Mouse (Mus musculus) CH12.LX (cell line): Measurements from ENCODE around the gene Xndc1. TPM values are rescaled to one million over a fixed set of nuclear protein-coding genes. Genes with fewer than 3 reads are reported as not detected.
A peak's percentile ranks its signal among the peaks of the same experiment; 100 is the strongest.

Experiments
- DNase-seq: peaks from one replicate; pipeline ENCODE4 v3.0.0-alpha.2; 2013; ENCODE audit errors: extremely low read depth
- H3K27ac ChIP-seq: 2 replicates; pipeline ENCODE4 v1.5.1; 2012; ENCODE audit warnings: low read depth, mild to moderate bottlenecking, control low read depth, moderate library complexity; ENCODE audit not compliant: insufficient read depth
- H3K27me3 ChIP-seq: replicated peaks from 2 replicates; pipeline ENCODE3; 2012; ENCODE audit warnings: inconsistent platforms
- H3K36me3 ChIP-seq, 2 experiments: replicated peaks in 1 of 2; 2 replicates each; pipeline versions ENCODE3 to v1.6.1; 2012; ENCODE audit warnings: inconsistent platforms in 1 of 2, low read length in 1 of 2, mild to moderate bottlenecking in 1 of 2, mixed read lengths in 1 of 2, moderate library complexity in 1 of 2; ENCODE audit not compliant: control insufficient read depth in 1 of 2, insufficient read depth in 1 of 2
- H3K4me1 ChIP-seq, 2 experiments: 2 replicates each; pipeline ENCODE4 v1.6.1; 2012; ENCODE audit warnings: inconsistent platforms in 1 of 2, moderate library complexity in 1 of 2; ENCODE audit not compliant: insufficient read depth in 2 of 2, control insufficient read depth in 1 of 2
- H3K4me2 ChIP-seq: 2 replicates; pipeline ENCODE4 v1.6.1; 2012; ENCODE audit warnings: low read depth, mild to moderate bottlenecking, control low read depth; ENCODE audit not compliant: poor library complexity, insufficient read depth, severe bottlenecking
- H3K4me3 ChIP-seq, 3 experiments: fragments of 150-350 bp in 1 of 3; sonication (generic) in 1 of 3; replicated peaks in 1 of 3; 2 replicates each; pipeline versions ENCODE3 to v1.5.1; 2011 to 2012; ENCODE audit warnings: low read depth in 2 of 3, low read length in 2 of 3, mild to moderate bottlenecking in 2 of 3, moderate library complexity in 2 of 3, control low read depth in 1 of 3, improper control_type of control experiment in 1 of 3, inconsistent platforms in 1 of 3, mixed read lengths in 1 of 3; ENCODE audit not compliant: poor library complexity in 1 of 3
- H3K79me2 ChIP-seq: replicated peaks from 2 replicates; pipeline ENCODE4 v1.6.1; 2012; ENCODE audit warnings: mild to moderate bottlenecking, moderate library complexity; ENCODE audit not compliant: control insufficient read depth, poor library complexity, insufficient read depth, severe bottlenecking; ENCODE audit errors: extremely low read depth
- H3K9ac ChIP-seq: 2 replicates; pipeline ENCODE4 v1.6.1; 2012; ENCODE audit warnings: low read depth, mild to moderate bottlenecking, control low read depth, moderate library complexity; ENCODE audit not compliant: insufficient read depth
- H3K9me3 ChIP-seq: replicated peaks from 2 replicates; pipeline ENCODE3; 2012; ENCODE audit warnings: low read length, inconsistent platforms, mixed read lengths
- BHLHE40 ChIP-seq: IDR thresholded peaks from 2 replicates; pipeline ENCODE4 v1.6.1; 2011; ENCODE audit warnings: mild to moderate bottlenecking, low read depth, low read length, improper control_type of control experiment
- CHD1 ChIP-seq: IDR thresholded peaks from 2 replicates; pipeline ENCODE4 v1.6.1; 2012; ENCODE audit warnings: low read depth, low read length, improper control_type of control experiment, inconsistent platforms
- CHD2 ChIP-seq: IDR thresholded peaks from 2 replicates; pipeline ENCODE4 v1.6.1; 2011; ENCODE audit warnings: low read length, improper control_type of control experiment
- CTCF ChIP-seq, 2 experiments: IDR thresholded peaks in 1 of 2; conservative IDR thresholded peaks in 1 of 2; 2 replicates each; pipeline ENCODE4 v1.5.1; 2011 to 2012; ENCODE audit warnings: low read depth in 2 of 2, low read length in 2 of 2, improper control_type of control experiment in 1 of 2, inconsistent platforms in 1 of 2, mild to moderate bottlenecking in 1 of 2, moderate library complexity in 1 of 2
- E2F4 ChIP-seq: IDR thresholded peaks from 2 replicates; pipeline ENCODE4 v1.6.1; 2011; ENCODE audit warnings: low read depth, low read length, improper control_type of control experiment; ENCODE audit not compliant: insufficient replicate concordance
- ELF1 ChIP-seq: IDR thresholded peaks from 2 replicates; pipeline ENCODE4 v1.6.1; 2014; ENCODE audit warnings: low read depth, mild to moderate bottlenecking, inconsistent platforms, low read length, improper control_type of control experiment
- EP300 ChIP-seq: IDR thresholded peaks from 2 replicates; pipeline ENCODE4 v1.6.1; 2011; ENCODE audit warnings: low read length, improper control_type of control experiment
- ETS1 ChIP-seq: conservative IDR thresholded peaks from 2 replicates; pipeline ENCODE4 v1.6.1; 2012; ENCODE audit warnings: low read depth, mild to moderate bottlenecking, inconsistent platforms, low read length, improper control_type of control experiment, moderate library complexity
- GABPA ChIP-seq: IDR thresholded peaks from 2 replicates; pipeline ENCODE4 v1.6.1; 2012; ENCODE audit warnings: low read depth, low read length, improper control_type of control experiment, inconsistent platforms; ENCODE audit not compliant: insufficient replicate concordance
- HCFC1 ChIP-seq: IDR thresholded peaks from 2 replicates; pipeline ENCODE4 v1.6.1; 2012; ENCODE audit warnings: low read depth, mild to moderate bottlenecking, inconsistent platforms, low read length, improper control_type of control experiment
- IRF4 ChIP-seq: IDR thresholded peaks from 2 replicates; pipeline ENCODE4 v1.6.1; 2014; ENCODE audit warnings: low read depth, mild to moderate bottlenecking, inconsistent platforms, low read length, improper control_type of control experiment
- JUN ChIP-seq: IDR thresholded peaks from 2 replicates; pipeline ENCODE4 v1.6.1; 2011; ENCODE audit warnings: low read depth, mild to moderate bottlenecking, low read length, improper control_type of control experiment, moderate library complexity; ENCODE audit not compliant: insufficient read depth
- JUND ChIP-seq: conservative IDR thresholded peaks from 2 replicates; pipeline ENCODE4 v1.6.1; 2011; ENCODE audit warnings: low read depth, low read length, improper control_type of control experiment
- KAT2A ChIP-seq: IDR thresholded peaks from 2 replicates; pipeline ENCODE4 v1.6.1; 2012; ENCODE audit warnings: low read length, improper control_type of control experiment, inconsistent platforms; ENCODE audit not compliant: insufficient replicate concordance
- MAFK ChIP-seq: IDR thresholded peaks from 2 replicates; pipeline ENCODE4 v1.6.1; 2011; ENCODE audit warnings: low read length, improper control_type of control experiment; ENCODE audit not compliant: insufficient replicate concordance
- MAX ChIP-seq: IDR thresholded peaks from 2 replicates; pipeline ENCODE4 v1.6.1; 2011; ENCODE audit warnings: low read length, improper control_type of control experiment
- MAZ ChIP-seq: IDR thresholded peaks from 2 replicates; pipeline ENCODE4 v1.6.1; 2012; ENCODE audit warnings: low read depth, mild to moderate bottlenecking, inconsistent platforms, low read length, improper control_type of control experiment, moderate library complexity
- MEF2A ChIP-seq: IDR thresholded peaks from 2 replicates; pipeline ENCODE4 v1.6.1; 2014; ENCODE audit warnings: low read depth, mild to moderate bottlenecking, inconsistent platforms, low read length, improper control_type of control experiment, borderline replicate concordance
- MXI1 ChIP-seq: IDR thresholded peaks from 2 replicates; pipeline ENCODE4 v1.6.1; 2011; ENCODE audit warnings: mild to moderate bottlenecking, low read depth, low read length, improper control_type of control experiment
- MYC ChIP-seq: IDR thresholded peaks from 2 replicates; pipeline ENCODE4 v1.6.1; 2011; ENCODE audit warnings: low read depth, mild to moderate bottlenecking, improper control_type of control experiment, low read length
- NELFE ChIP-seq: IDR thresholded peaks from 2 replicates; pipeline ENCODE4 v1.6.1; 2011; ENCODE audit warnings: low read depth, low read length, improper control_type of control experiment
- NRF1 ChIP-seq: IDR thresholded peaks from 2 replicates; pipeline ENCODE4 v1.6.1; 2014; ENCODE audit warnings: low read depth, mild to moderate bottlenecking, inconsistent platforms, low read length, improper control_type of control experiment, moderate library complexity
- PAX5 ChIP-seq: IDR thresholded peaks from 2 replicates; pipeline ENCODE4 v1.6.1; 2012; ENCODE audit warnings: low read length, inconsistent platforms, mixed read lengths
- POLR2A ChIP-seq: IDR thresholded peaks from 2 replicates; pipeline ENCODE4 v1.6.1; 2011; ENCODE audit warnings: low read depth, mild to moderate bottlenecking, improper control_type of control experiment, low read length
- POLR2AphosphoS2 ChIP-seq: IDR thresholded peaks from 2 replicates; pipeline ENCODE4 v1.6.1; 2011; ENCODE audit warnings: low read depth, low read length, improper control_type of control experiment
- RCOR1 ChIP-seq: conservative IDR thresholded peaks from 2 replicates; pipeline ENCODE4 v1.6.1; 2012; ENCODE audit warnings: low read depth, mild to moderate bottlenecking, inconsistent platforms, low read length, improper control_type of control experiment
- SIN3A ChIP-seq: IDR thresholded peaks from 2 replicates; pipeline ENCODE4 v1.6.1; 2012; ENCODE audit warnings: low read length, improper control_type of control experiment, inconsistent platforms
- SMC3 ChIP-seq: IDR thresholded peaks from 2 replicates; pipeline ENCODE4 v1.6.1; 2011; ENCODE audit warnings: low read depth, low read length, improper control_type of control experiment
- TBP ChIP-seq: conservative IDR thresholded peaks from 2 replicates; pipeline ENCODE4 v1.6.1; 2011; ENCODE audit warnings: low read depth, low read length, improper control_type of control experiment
- TCF12 ChIP-seq: IDR thresholded peaks from 2 replicates; pipeline ENCODE4 v1.6.1; 2014; ENCODE audit warnings: low read depth, mild to moderate bottlenecking, inconsistent platforms, low read length, improper control_type of control experiment
- UBTF ChIP-seq: IDR thresholded peaks from 2 replicates; pipeline ENCODE4 v1.6.1; 2012; ENCODE audit warnings: low read depth, mild to moderate bottlenecking, inconsistent platforms, low read length, improper control_type of control experiment, moderate library complexity
- USF1 ChIP-seq: IDR thresholded peaks from 2 replicates; pipeline ENCODE4 v1.6.1; 2014; ENCODE audit warnings: low read depth, mild to moderate bottlenecking, inconsistent platforms, low read length, improper control_type of control experiment
- USF2 ChIP-seq: conservative IDR thresholded peaks from 2 replicates; pipeline ENCODE4 v1.6.1; 2011; ENCODE audit warnings: low read depth, low read length, improper control_type of control experiment
- ZC3H11A ChIP-seq: IDR thresholded peaks from 2 replicates; pipeline ENCODE4 v1.6.1; 2012; ENCODE audit warnings: low read depth, mild to moderate bottlenecking, inconsistent platforms, low read length, improper control_type of control experiment
- ZKSCAN1 ChIP-seq: IDR thresholded peaks from 2 replicates; pipeline ENCODE4 v1.6.1; 2012; ENCODE audit warnings: low read depth, inconsistent platforms, low read length, improper control_type of control experiment, borderline replicate concordance
- ZMIZ1 ChIP-seq: IDR thresholded peaks from 2 replicates; pipeline ENCODE4 v1.6.1; 2012; ENCODE audit warnings: low read depth, mild to moderate bottlenecking, inconsistent platforms, low read length, improper control_type of control experiment
- ZNF384 ChIP-seq: IDR thresholded peaks from 2 replicates; pipeline ENCODE4 v1.6.1; 2012; ENCODE audit warnings: low read depth, low read length, improper control_type of control experiment, inconsistent platforms
- dilution Hi-C: fragments of 300-500 bp; cut with MboI; formaldehyde crosslinking; loops from 2 replicates; pipeline ENCODE4 v1.14.3; 2020; ENCODE audit warnings: low sequenced_read_pairs; ENCODE audit not compliant: extremely low pct_unique_long_range_greater_than_20kb, extremely low pct_ligation_motif_present
- in situ Hi-C: fragments of 300-500 bp; cut with MboI; formaldehyde crosslinking; loops from 3 replicates; pipeline ENCODE4 v1.14.3; 2019; ENCODE audit warnings: low sequenced_read_pairs, low pct_ligation_motif_present, low pct_unique_long_range_greater_than_20kb, mixed read lengths
- polyA plus RNA-seq: library from polyadenylated mRNA; unstranded; fragments of >175 nt; gene quantifications from 2 replicates; pipeline ENCODE4 v1.2.1, GENCODE M21; 2012; ENCODE audit warnings: low read depth; ENCODE audit not compliant: insufficient read length
- total RNA-seq, 2 experiments: library from RNA; depleted of rRNA; stranded (reverse); fragments of 300-350 nt in 1 of 2; fragments of >200 nt in 1 of 2; gene quantifications; 2 replicates each; pipeline ENCODE4 v1.2.3; 2012 to 2014

The Xndc1 gene
- total RNA-seq (2012; rRNA removed) (19.8 and 20.2 TPM in 2 replicates), total RNA-seq (2014; rRNA removed) (15.4 and 19.9 TPM in 2 replicates), polyA plus RNA-seq (23.4 and 26.7 TPM in 2 replicates)

- Histone ChIP-seq H3K4me3 (peak within 1 kb of the TSS; percentile 72 to 93 (median 81)), H3K79me2 (peaks cover 49% of the 10 kb centered on the region), H3K9ac (peak within 1 kb of the TSS; percentile 80), H3K4me1 (peaks cover 9 to 46% of the 10 kb centered on the region in 2 experiments), H3K4me2 (peak within 1 kb of the TSS; percentile 97), H3K9me3 (no peaks in the 10 kb centered on the region), H3K27me3 (no peaks in the 10 kb centered on the region), H3K27ac (peak within 1 kb of the TSS; percentile 40; the same call in 1 of the 2 replicates), H3K36me3 (peaks cover 2 to 12% of the 10 kb centered on the region in 2 experiments)
- DNase-seq: peak; percentile 90
- dilution Hi-C loops: no loop called here
- in situ Hi-C loops: loop anchor here (10.0 kb wide), 1 partner anchor 400 kb away; the partner anchor contains the start of gene Clpb
- TF ChIP-seq USF1 (no peak), SIN3A (peak; percentile 93), MAX (peak; percentile 86), E2F4 (peak; percentile 84; the same call in 1 of the 2 replicates), UBTF (0 out of 2 replicates have a peak, but pooled peaks have one; percentile 60), NRF1 (no peak), POLR2A (peak; percentile 83), IRF4 (no peak), ELF1 (peak; percentile 81), MYC (peak; percentile 98), CHD1 (peak; percentile 58; the same call in 1 of the 2 replicates), MAFK (no peak; the same call in 1 of the 2 replicates), CHD2 (peak; percentile 82), POLR2AphosphoS2 (peak; percentile 80; the same call in 1 of the 2 replicates), USF2 (no peak), NELFE (peak; percentile 90), ZNF384 (peak; percentile 87), JUND (no peak), CTCF (conservative IDR thresholded peaks at IDR 0.05 in 1 of 2, IDR thresholded peaks at IDR 0.05 in 1 of 2; ENCODE audit: low read depth in 2 of 2, low read length in 2 of 2) (no peak), TCF12 (peak; percentile 89), ETS1 (peak; percentile 17), PAX5 (no peak), MXI1 (peak; percentile 89), TBP (no peak), ZC3H11A (no peak), KAT2A (peak; percentile 91; the same call in 1 of the 2 replicates), SMC3 (no peak), MAZ (peak; percentile 91), ZKSCAN1 (no peak), GABPA (peak; percentile 20; the same call in 1 of the 2 replicates), HCFC1 (peak; percentile 96), EP300 (no peak), MEF2A (peak; percentile 64), RCOR1 (no peak), ZMIZ1 (peak; percentile 58; the same call in 1 of the 2 replicates), BHLHE40 (peak; percentile 77), JUN (no peak)
These were observed at the start of gene Xndc1, which contains the start of the genes Rnf121 and Xntrpc for GRCm38 (mm10) chr7:102065046-102065891. Gene Xndc1 (plus strand): TSS chr7:102065511. Gene Rnf121 (minus strand): TSS chr7:102065469. Gene Xntrpc (plus strand): TSS chr7:102065713.
